In the genomic region with DNA sequence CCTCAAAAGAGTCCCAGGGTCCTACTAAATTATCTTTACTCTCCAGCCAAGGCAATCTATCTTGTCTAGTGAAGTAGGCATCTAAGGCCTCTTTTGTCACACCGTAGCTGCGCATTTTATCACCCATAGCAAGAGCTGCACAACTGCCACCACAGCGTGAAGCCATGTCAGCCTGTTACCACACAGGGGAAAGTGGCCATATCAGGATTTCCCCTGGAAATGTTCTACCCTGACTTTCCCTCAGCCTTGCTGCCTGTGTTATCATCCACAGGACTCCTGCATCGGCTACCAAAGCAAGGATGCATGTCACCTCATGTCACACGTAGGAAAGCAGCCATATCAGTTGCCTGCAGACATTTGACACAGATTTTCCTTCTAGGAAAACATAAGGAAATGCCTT, we compare ENCODE assay signal across 24 mouse cellular contexts.
A peak's percentile ranks its signal among the peaks of the same experiment; 100 is the strongest.
DNase-seq lines count a peak whose midpoint lies in the region; ATAC-seq and TF ChIP-seq lines count a peak whose summit lies in the region.
"Had no signal": no experiment of that assay in that cellular context is flagged by ENCODE, and none has a peak within 500 bp of the region (broad histone marks: within the 10 kb centered on the region; RNA-seq: fewer than 3 reads in every experiment).

No protein-coding gene starts in this region.

- no peak overlapping the region for H3K9ac ChIP-seq in forebrain, postnatal 0 days
- H3K9ac ChIP-seq in liver, embryonic 11.5 days (ENCODE audit: low read depth, low read length): no peak overlapping the region
- H3K9ac ChIP-seq in liver, embryonic 16.5 days (ENCODE audit: low read depth, low read length): no peak overlapping the region
- H3K9ac ChIP-seq: embryonic facial prominence, embryonic 13.5 days; forebrain, embryonic 13.5 days; heart, embryonic 15.5 days; hindbrain, embryonic 14.5 days had no signal

- H3K27me3 ChIP-seq in forebrain, embryonic 10.5 days (ENCODE audit: poor library complexity, severe bottlenecking): no peaks in the 10 kb centered on the region
- no peaks in the 10 kb centered on the region for H3K27me3 ChIP-seq in forebrain, postnatal 0 days (ENCODE audit: insufficient read depth, low read length)
- no peaks in the 10 kb centered on the region for H3K27me3 ChIP-seq in liver, embryonic 11.5 days (replicated peaks; ENCODE audit: control insufficient read depth, insufficient read depth, low read length)
- no peaks in the 10 kb centered on the region for H3K27me3 ChIP-seq in liver, embryonic 16.5 days (ENCODE audit: control insufficient read depth, insufficient read depth, low read depth, low read length)
- H3K27me3 ChIP-seq: embryonic facial prominence, embryonic 13.5 days; forebrain, embryonic 13.5 days; heart, embryonic 15.5 days had no signal

- DNase-seq in forebrain, embryonic 10.5 days (ENCODE audit: extremely low spot score, low spot score): no peak
- no peak for DNase-seq in forebrain, postnatal 0 days
- no peak for DNase-seq in liver, embryonic 11.5 days (ENCODE audit: low spot score)
- no peak for DNase-seq in liver
- DNase-seq in layer of hippocampus, adult 11-12 months (ENCODE audit: low spot score): no peak
- DNase-seq in retina, embryonic 14.5 days (ENCODE audit: low spot score): no peak
- no peak for DNase-seq in left cerebral cortex, adult 18-20 months (ENCODE audit: low spot score in 2 of 2)
- DNase-seq: adrenal gland, adult 8-10 months; adrenal gland, postnatal 36 days; B cell, adult 2 months; cerebellum, adult 11 months; cerebellum, adult 9-10 months; cerebellum, postnatal 25 days; gastrocnemius, adult 2 months; gastrocnemius, postnatal 25 days; heart, postnatal 14 days had no signal

- H3K4me1 ChIP-seq in forebrain, embryonic 10.5 days: peaks cover 8% of the 10 kb centered on the region
- no peaks in the 10 kb centered on the region for H3K4me1 ChIP-seq in forebrain, postnatal 0 days (ENCODE audit: insufficient read depth)
- H3K4me1 ChIP-seq in liver, embryonic 11.5 days (replicated peaks; ENCODE audit: control insufficient read depth, insufficient read depth, low read length): no peaks in the 10 kb centered on the region; the same call in 1 of the 2 replicates
- no peaks in the 10 kb centered on the region; the same call in 1 of the 2 replicates for H3K4me1 ChIP-seq in liver, embryonic 16.5 days (ENCODE audit: control insufficient read depth, low read depth, low read length)
- H3K4me1 ChIP-seq: heart, embryonic 15.5 days had no signal

- 80% methylated on average over 5 of the region's 5 CpGs for WGBS in forebrain, embryonic 10.5 days
- 86% methylated on average over 5 of the region's 5 CpGs for WGBS in forebrain, postnatal 0 days
- 36% methylated on average over 5 of the region's 5 CpGs for WGBS in liver, embryonic 11.5 days
- WGBS in liver, embryonic 16.5 days (ENCODE audit: insufficient replicate concordance): 26% methylated on average over 5 of the region's 5 CpGs

- no peak overlapping the region for H3K4me2 ChIP-seq in forebrain, postnatal 0 days (ENCODE audit: low read depth)
- no peak overlapping the region for H3K4me2 ChIP-seq in liver, embryonic 11.5 days
- no peak overlapping the region for H3K4me2 ChIP-seq in liver, embryonic 16.5 days (ENCODE audit: low read depth, low read length)
- H3K4me2 ChIP-seq: embryonic facial prominence, embryonic 13.5 days; forebrain, embryonic 13.5 days; heart, embryonic 15.5 days; hindbrain, embryonic 14.5 days had no signal

- no peaks in the 10 kb centered on the region for H3K9me3 ChIP-seq in forebrain, embryonic 10.5 days
- no peaks in the 10 kb centered on the region for H3K9me3 ChIP-seq in forebrain, postnatal 0 days (ENCODE audit: low read length)
- H3K9me3 ChIP-seq in liver, embryonic 11.5 days (ENCODE audit: control insufficient read depth, low read length): no peaks in the 10 kb centered on the region
- H3K9me3 ChIP-seq in liver, embryonic 16.5 days (replicated peaks; ENCODE audit: control insufficient read depth, low read length): no peaks in the 10 kb centered on the region
- H3K9me3 ChIP-seq: embryonic facial prominence, embryonic 13.5 days; forebrain, embryonic 13.5 days; G1E; heart, embryonic 15.5 days; hindbrain, embryonic 10.5 days had no signal

- no peaks in the 10 kb centered on the region for H3K36me3 ChIP-seq in forebrain, embryonic 10.5 days (replicated peaks)
- H3K36me3 ChIP-seq in forebrain, postnatal 0 days (ENCODE audit: insufficient read depth): no peaks in the 10 kb centered on the region
- H3K36me3 ChIP-seq in liver, embryonic 11.5 days (ENCODE audit: control insufficient read depth, insufficient read depth, low read length): no peaks in the 10 kb centered on the region
- no peaks in the 10 kb centered on the region for H3K36me3 ChIP-seq in liver, embryonic 16.5 days (ENCODE audit: control insufficient read depth, insufficient read depth)
- H3K36me3 ChIP-seq: embryonic facial prominence, embryonic 13.5 days; G1E; heart, embryonic 15.5 days; hindbrain, embryonic 10.5 days had no signal

- no peak for ATAC-seq in forebrain, postnatal 0 days
- 0 out of 2 replicates have a peak, but pooled peaks have one; percentile 22 for ATAC-seq in liver, embryonic 11.5 days (replicated peaks; ENCODE audit: low FRiP score)
- no peak for ATAC-seq in liver, embryonic 16.5 days (ENCODE audit: low read depth)
- ATAC-seq: CD4-positive, CD25-positive, alpha-beta regulatory T cell, adult 4 months; forebrain, embryonic 13.5 days had no signal

- H3K27ac ChIP-seq in forebrain, embryonic 10.5 days: peak overlapping the region; percentile 5; the same call in 1 of the 2 replicates
- no peak overlapping the region for H3K27ac ChIP-seq in forebrain, postnatal 0 days (ENCODE audit: low read depth, low read length)
- no peak overlapping the region for H3K27ac ChIP-seq in liver, embryonic 11.5 days (ENCODE audit: low read depth, low read length)
- 0 out of 2 replicates have a peak overlapping the region, but pooled peaks have one; percentile 44 for H3K27ac ChIP-seq in liver, embryonic 16.5 days (ENCODE audit: low read length)
- H3K27ac ChIP-seq: embryonic facial prominence, embryonic 13.5 days; forebrain, embryonic 13.5 days; gastrocnemius, adult 2 months; heart, embryonic 15.5 days; hindbrain, embryonic 14.5 days had no signal

- no peak for TF ChIP-seq CTCF in forebrain, postnatal 0 days (IDR thresholded peaks at IDR 0.05; ENCODE audit: low read depth)

- no peak overlapping the region for H3K4me3 ChIP-seq in forebrain, embryonic 10.5 days
- no peak overlapping the region for H3K4me3 ChIP-seq in forebrain, postnatal 0 days (ENCODE audit: low read depth, low read length)
- no peak overlapping the region for H3K4me3 ChIP-seq in liver, embryonic 11.5 days (ENCODE audit: low read depth, low read length)
- H3K4me3 ChIP-seq in liver, embryonic 16.5 days (ENCODE audit: low read depth, low read length): no peak overlapping the region
- H3K4me3 ChIP-seq: embryonic facial prominence, embryonic 13.5 days; forebrain, embryonic 13.5 days; gastrocnemius, adult 2 months; heart, embryonic 15.5 days; hindbrain, embryonic 10.5 days had no signal

Comparison
In these comparisons a context has a peak if more than half of its experiments do, and no peak if none do; other contexts are left out.
1. H3K27ac ChIP-seq: peak in forebrain, embryonic 10.5 days (single experiment) and liver, embryonic 16.5 days (single experiment); none in forebrain, postnatal 0 days (single experiment) and liver, embryonic 11.5 days (single experiment).